ENCODE assay signal across 8 mouse cellular contexts in genomic region chr5:137352011-137352975, GRCm38 (mm10). TPM values are rescaled to one million over a fixed set of nuclear protein-coding genes. Genes with fewer than 3 reads are reported as not detected.
DNase-seq lines count a peak whose midpoint lies in the region; ATAC-seq and TF ChIP-seq lines count a peak whose summit lies in the region.

No protein-coding gene starts in this region.

- H3K27ac ChIP-seq in forebrain, postnatal 0 days (ENCODE audit: low read depth, low read length): no peak overlapping the region
- peak overlapping the region; percentile 98 for H3K27ac ChIP-seq in intestine, embryonic 16.5 days (ENCODE audit: low read length)

- peaks cover 57% of the 10 kb centered on the region for H3K27me3 ChIP-seq in erythroblast, embryonic 14.5 days (ENCODE audit: control insufficient read depth)
- H3K27me3 ChIP-seq in forebrain, postnatal 0 days (ENCODE audit: insufficient read depth, low read length): peaks cover 15% of the 10 kb centered on the region
- no peaks in the 10 kb centered on the region for H3K27me3 ChIP-seq in intestine, embryonic 16.5 days (replicated peaks; ENCODE audit: control insufficient read depth, insufficient read depth, low read length)

- peak overlapping the region; percentile 0 for H3K4me3 ChIP-seq in erythroblast, embryonic 14.5 days (replicated peaks)
- H3K4me3 ChIP-seq in forebrain, postnatal 0 days (ENCODE audit: low read depth, low read length): 0 out of 2 replicates have a peak overlapping the region, but pooled peaks have one; percentile 7
- peak overlapping the region; percentile 74 for H3K4me3 ChIP-seq in intestine, embryonic 16.5 days (ENCODE audit: low read length)

- 0 out of 2 replicates have a peak overlapping the region, but pooled peaks have one; percentile 14 for H3K9ac ChIP-seq in forebrain, postnatal 0 days
- H3K9ac ChIP-seq in intestine, embryonic 16.5 days (ENCODE audit: low read depth, low read length): peak overlapping the region; percentile 95

- no peak for TF ChIP-seq CTCF in forebrain, postnatal 0 days (IDR thresholded peaks at IDR 0.05; ENCODE audit: low read depth)

- no peaks in the 10 kb centered on the region for H3K9me3 ChIP-seq in erythroblast, embryonic 14.5 days (ENCODE audit: control insufficient read depth, low read length)
- no peaks in the 10 kb centered on the region for H3K9me3 ChIP-seq in forebrain, postnatal 0 days (ENCODE audit: low read length)
- H3K9me3 ChIP-seq in intestine, embryonic 16.5 days (ENCODE audit: control insufficient read depth, low read length): no peaks in the 10 kb centered on the region

- peak overlapping the region; percentile 94 for H3K4me2 ChIP-seq in forebrain, postnatal 0 days (ENCODE audit: low read depth)
- peak overlapping the region; percentile 84 for H3K4me2 ChIP-seq in intestine, embryonic 16.5 days (ENCODE audit: low read depth, low read length)

- ATAC-seq in erythroblast, adult 5-6 weeks (replicated peaks; ENCODE audit: low FRiP score, poor library complexity, severe bottlenecking): no peak
- no peak for ATAC-seq in forebrain, postnatal 0 days
- no peak for ATAC-seq in intestine, embryonic 16.5 days

- 24% methylated on average over 16 of the region's 16 CpGs for WGBS in forebrain, postnatal 0 days
- 11% methylated on average over 16 of the region's 16 CpGs for WGBS in intestine, embryonic 16.5 days

- no peak for DNase-seq in forebrain, postnatal 0 days
- DNase-seq in lung, adult 18-20 months: peak; percentile 58 to 66
- DNase-seq in frontal cortex, postnatal 36 days (ENCODE audit: low spot score in 2 of 2): no peak
- DNase-seq in spleen, adult 12 weeks (ENCODE audit: low spot score): no peak
- DNase-seq in urinary bladder, adult 18-20 months (ENCODE audit: low spot score in 2 of 2): no peak

- no peaks in the 10 kb centered on the region for H3K4me1 ChIP-seq in erythroblast, embryonic 14.5 days (ENCODE audit: control insufficient read depth)
- peaks cover 13% of the 10 kb centered on the region for H3K4me1 ChIP-seq in forebrain, postnatal 0 days (ENCODE audit: insufficient read depth)
- H3K4me1 ChIP-seq in intestine, embryonic 16.5 days (ENCODE audit: control insufficient read depth, insufficient read depth, low read length): peaks cover 37% of the 10 kb centered on the region

- peaks cover 5% of the 10 kb centered on the region; the same call in 1 of the 2 replicates for H3K36me3 ChIP-seq in erythroblast, embryonic 14.5 days (ENCODE audit: control insufficient read depth)
- 0 out of 2 replicates have a peak, but pooled peaks cover 6% of the 10 kb centered on the region for H3K36me3 ChIP-seq in forebrain, postnatal 0 days (ENCODE audit: insufficient read depth)
- peaks cover 17% of the 10 kb centered on the region for H3K36me3 ChIP-seq in intestine, embryonic 16.5 days (ENCODE audit: control insufficient read depth, insufficient read depth, low read length)

RNA-seq across cellular contexts. Expression of gene Ephb4, which starts 2.4 kb away (rescaled TPM):
- 0.04 and 0.07 TPM in 2 replicates for polyA plus RNA-seq in erythroblast, embryonic 14.5 days (2012)
- total RNA-seq in erythroblast, adult 5-6 weeks (2015; ENCODE audit: low replicate concordance): not detected in 2 replicates
- not detected in 2 replicates for total RNA-seq in erythroblast, adult 5-6 weeks (2017; ENCODE audit: low replicate concordance)
- 8.9 and 12.7 TPM in 2 replicates for total RNA-seq in forebrain, postnatal 0 days (2014; rRNA removed)
- polyA plus RNA-seq in forebrain, postnatal 0 days (2015; fragmentation: Nextera tagmentation; extraction: Ambion mirVana): 3.5 and 4.9 TPM in 2 replicates
- 29.9 and 31.2 TPM in 2 replicates for polyA plus RNA-seq in intestine, embryonic 16.5 days (2015; fragmentation: Nextera tagmentation; extraction: Ambion mirVana)

RNA-seq across cellular contexts. Expression of gene Slc12a9, which starts 18.9 kb away (rescaled TPM):
- polyA plus RNA-seq in erythroblast, embryonic 14.5 days (2012): 0.05 and 0.06 TPM in 2 replicates
- 1.9 TPM in 2 replicates for total RNA-seq in erythroblast, adult 5-6 weeks (2015; ENCODE audit: low replicate concordance)
- total RNA-seq in erythroblast, adult 5-6 weeks (2017; ENCODE audit: low replicate concordance): 0.43 and 0.98 TPM in 2 replicates
- 19.3 and 21.8 TPM in 2 replicates for total RNA-seq in forebrain, postnatal 0 days (2014; rRNA removed)
- polyA plus RNA-seq in forebrain, postnatal 0 days (2015; fragmentation: Nextera tagmentation; extraction: Ambion mirVana): 12.5 and 18.4 TPM in 2 replicates
- 14.7 and 15.7 TPM in 2 replicates for polyA plus RNA-seq in intestine, embryonic 16.5 days (2015; fragmentation: Nextera tagmentation; extraction: Ambion mirVana)

RNA-seq across cellular contexts. Expression of gene Trip6, which starts 38.1 kb away (rescaled TPM):
- polyA plus RNA-seq in erythroblast, embryonic 14.5 days (2012): 0.51 and 0.54 TPM in 2 replicates
- total RNA-seq in erythroblast, adult 5-6 weeks (2015; ENCODE audit: low replicate concordance): 0.96 and 2.1 TPM in 2 replicates
- total RNA-seq in erythroblast, adult 5-6 weeks (2017; ENCODE audit: low replicate concordance): 2.6 TPM in 1 of 2 replicates, not detected in the other
- 10.8 and 11.4 TPM in 2 replicates for total RNA-seq in forebrain, postnatal 0 days (2014; rRNA removed)
- 9.9 and 11.6 TPM in 2 replicates for polyA plus RNA-seq in forebrain, postnatal 0 days (2015; fragmentation: Nextera tagmentation; extraction: Ambion mirVana)
- polyA plus RNA-seq in intestine, embryonic 16.5 days (2015; fragmentation: Nextera tagmentation; extraction: Ambion mirVana): 61.2 and 68.0 TPM in 2 replicates

RNA-seq across cellular contexts. Expression of gene Srrt, which starts 44.8 kb away (rescaled TPM):
- 73.3 and 89.6 TPM in 2 replicates for polyA plus RNA-seq in erythroblast, embryonic 14.5 days (2012)
- 85.7 and 166 TPM in 2 replicates for total RNA-seq in erythroblast, adult 5-6 weeks (2015; ENCODE audit: low replicate concordance)
- 227 and 383 TPM in 2 replicates for total RNA-seq in erythroblast, adult 5-6 weeks (2017; ENCODE audit: low replicate concordance)
- total RNA-seq in forebrain, postnatal 0 days (2014; rRNA removed): 136 and 153 TPM in 2 replicates
- polyA plus RNA-seq in forebrain, postnatal 0 days (2015; fragmentation: Nextera tagmentation; extraction: Ambion mirVana): 52.3 and 55.6 TPM in 2 replicates
- 106 and 113 TPM in 2 replicates for polyA plus RNA-seq in intestine, embryonic 16.5 days (2015; fragmentation: Nextera tagmentation; extraction: Ambion mirVana)

RNA-seq across cellular contexts. Expression of gene Ufsp1, which starts 57.9 kb away (rescaled TPM):
- polyA plus RNA-seq in erythroblast, embryonic 14.5 days (2012): 14.1 and 16.4 TPM in 2 replicates
- total RNA-seq in erythroblast, adult 5-6 weeks (2015; ENCODE audit: low replicate concordance): 19.0 and 21.7 TPM in 2 replicates
- total RNA-seq in erythroblast, adult 5-6 weeks (2017; ENCODE audit: low replicate concordance): 16.6 and 27.9 TPM in 2 replicates
- total RNA-seq in forebrain, postnatal 0 days (2014; rRNA removed): 15.2 and 16.2 TPM in 2 replicates
- polyA plus RNA-seq in forebrain, postnatal 0 days (2015; fragmentation: Nextera tagmentation; extraction: Ambion mirVana): 15.8 and 23.4 TPM in 2 replicates
- polyA plus RNA-seq in intestine, embryonic 16.5 days (2015; fragmentation: Nextera tagmentation; extraction: Ambion mirVana): 9.5 and 10.7 TPM in 2 replicates

Comparison
In these comparisons a context has a peak if more than half of its experiments do, and no peak if none do; other contexts are left out.
1. H3K4me3 ChIP-seq: peak in every context shown above with its lines; median percentile 74 in intestine, embryonic 16.5 days; 7 in forebrain, postnatal 0 days; 0 in erythroblast, embryonic 14.5 days.
2. DNase-seq: peak in lung, adult 18-20 months (2 of 2); none in forebrain, postnatal 0 days (single experiment), frontal cortex, postnatal 36 days (0 of 2), spleen, adult 12 weeks (single experiment) and urinary bladder, adult 18-20 months (0 of 2).
3. RNA of gene Slc12a9, which starts 18.9 kb away (polyA plus RNA-seq): 12.5 to 18.4 TPM in forebrain, postnatal 0 days and 14.7 to 15.7 TPM in intestine, embryonic 16.5 days; 0.05 to 0.06 TPM in erythroblast, embryonic 14.5 days; every median in the first group is over 10 times any median in the second.